Mouse (Mus musculus) neural tube, embryonic 12.5 days (tissue): ENCODE data around the gene Fut1. TPM values are rescaled to one million over a fixed set of nuclear protein-coding genes. Genes with fewer than 3 reads are reported as not detected.
"Not testable (repeated sequence)": the region's sequence is repeated elsewhere in the genome, so short reads cannot be mapped to it uniquely, and the experiment has no call there.

ENCODE experiments used
- ATAC-seq: fragments of 200-750 bp; cut with Nextera tagmentation; 2 replicates; pipeline ENCODE4 v1.8.0; 2017; ENCODE audit warnings: low read depth, mild to moderate bottlenecking, moderate TSS enrichment, moderate library complexity; ENCODE audit not compliant: low FRiP score
- H3K27ac ChIP-seq: fragments of 300-500 bp; sonication (generic); 2 replicates; pipeline ENCODE4 v1.5.1; 2016
- H3K27me3 ChIP-seq: fragments of 300-500 bp; sonication (generic); replicated peaks from 2 replicates; pipeline ENCODE4 v1.6.1; 2016; ENCODE audit warnings: mild to moderate bottlenecking
- H3K36me3 ChIP-seq: fragments of 300-500 bp; sonication (generic); 2 replicates; pipeline ENCODE4 v1.6.1; 2016; ENCODE audit warnings: mild to moderate bottlenecking
- H3K4me1 ChIP-seq: fragments of 300-500 bp; sonication (generic); 2 replicates; pipeline ENCODE4 v1.6.1; 2016
- H3K4me2 ChIP-seq: fragments of 300-500 bp; sonication (generic); replicated peaks from 2 replicates; pipeline ENCODE4 v1.6.1; 2016; ENCODE audit warnings: mild to moderate bottlenecking
- H3K4me3 ChIP-seq: fragments of 300-500 bp; sonication (generic); 2 replicates; pipeline ENCODE4 v1.5.1; 2016
- H3K9ac ChIP-seq: fragments of 300-500 bp; sonication (generic); 2 replicates; pipeline ENCODE4 v1.6.1; 2016; ENCODE audit warnings: mild to moderate bottlenecking
- H3K9me3 ChIP-seq: fragments of 300-500 bp; sonication (generic); 2 replicates; pipeline ENCODE4 v1.6.1; 2016; ENCODE audit warnings: mild to moderate bottlenecking
- WGBS: fragments of 180-500 bp; shearing (Covaris S2); methylation state at CpG from one replicate; pipeline ENCODE4 v1.1.7; 2016; 5-methylcytosine and 5-hydroxymethylcytosine counted together
- polyA plus RNA-seq: library from polyadenylated mRNA; unstranded; fragments of >200 nt; fragmentation: Nextera tagmentation; extraction: Ambion mirVana; gene quantifications from 2 replicates; pipeline ENCODE4 v1.2.1, GENCODE M21; 2016

The Fut1 gene
- polyA plus RNA-seq, 1 experiment from 2014 or later, result not detected

- WGBS, result under 1% methylated on average over 28 of the region's 28 CpGs
- Histone ChIP-seq H3K27ac (peak overlapping the region; percentile 76), H3K9ac (peak overlapping the region; percentile 69), H3K27me3 (no peaks in the 10 kb centered on the region), H3K9me3 (no peaks in the 10 kb centered on the region), H3K4me2 (peak overlapping the region; percentile 72), H3K4me1 (peaks cover 20% of the 10 kb centered on the region), H3K36me3 (no peaks in the 10 kb centered on the region), H3K4me3 (peak overlapping the region; percentile 43)
- peak; percentile 93 for ATAC-seq
Observed at GRCm38 (mm10) chr7:45643441-45644178, 26.5 kb downstream of the Fut1 start.

GRCm38 (mm10) chr7:45644183-45644582 is 27.1 kb downstream of the Fut1 start:
- H3K4me2 ChIP-seq, result peak overlapping the region; percentile 72
- peak overlapping the region; percentile 28 for H3K4me3 ChIP-seq
- peak overlapping the region; percentile 68 for H3K27ac ChIP-seq
- WGBS, result 4% methylated on average over 18 of the region's 18 CpGs
- no peaks in the 10 kb centered on the region for H3K27me3 ChIP-seq
- H3K36me3 ChIP-seq, result no peaks in the 10 kb centered on the region
- H3K9me3 ChIP-seq, result no peaks in the 10 kb centered on the region
- peak overlapping the region; percentile 48; the same call in 1 of the 2 replicates for H3K9ac ChIP-seq
- peaks cover 20% of the 10 kb centered on the region for H3K4me1 ChIP-seq
- peak; percentile 52 for ATAC-seq

GRCm38 (mm10) chr7:45644872-45645590 is 27.9 kb downstream of the Fut1 start:
- H3K4me3 ChIP-seq, result peak overlapping the region; percentile 28
- no peaks in the 10 kb centered on the region for H3K36me3 ChIP-seq
- no peak for ATAC-seq
- H3K27ac ChIP-seq, result peak overlapping the region; percentile 68; the same call in 1 of the 2 replicates
- WGBS, result 63% methylated on average over 6 of the region's 6 CpGs
- H3K4me1 ChIP-seq, result peaks cover 20% of the 10 kb centered on the region
- H3K9ac ChIP-seq, result peak overlapping the region; percentile 48; the same call in 1 of the 2 replicates
- no peaks in the 10 kb centered on the region for H3K27me3 ChIP-seq
- no peaks in the 10 kb centered on the region for H3K9me3 ChIP-seq
- H3K4me2 ChIP-seq, result peak overlapping the region; percentile 72

GRCm38 (mm10) chr7:45645591-45645971 is 28.5 kb downstream of the Fut1 start:
- WGBS, result 71% methylated on average over 7 of the region's 7 CpGs
- no peak overlapping the region for H3K4me3 ChIP-seq
- H3K9me3 ChIP-seq, result no peaks in the 10 kb centered on the region

GRCm38 (mm10) chr7:45646671-45647070 is 29.6 kb downstream of the Fut1 start:
- H3K27me3 ChIP-seq, result no peaks in the 10 kb centered on the region
- H3K27ac ChIP-seq, result no peak overlapping the region
- WGBS, result 81% methylated on average over 4 of the region's 4 CpGs
- no peak for ATAC-seq
- no peaks in the 10 kb centered on the region for H3K9me3 ChIP-seq
- no peak overlapping the region for H3K9ac ChIP-seq
- H3K4me1 ChIP-seq, result peaks cover 20% of the 10 kb centered on the region
- no peak overlapping the region for H3K4me2 ChIP-seq
- no peaks in the 10 kb centered on the region for H3K36me3 ChIP-seq
- no peak overlapping the region for H3K4me3 ChIP-seq

More at GRCm38 (mm10) chr7:45645591-45645971, 28.5 kb downstream of the Fut1 start:
- Histone ChIP-seq H3K27me3 (no peaks in the 10 kb centered on the region), H3K36me3 (no peaks in the 10 kb centered on the region), H3K4me1 (peaks cover 20% of the 10 kb centered on the region), H3K27ac (no peak overlapping the region), H3K9ac (no peak overlapping the region), H3K4me2 (no peak overlapping the region)
- ATAC-seq, result no peak

GRCm38 (mm10) chr7:45649351-45649750 is 32.3 kb downstream of the Fut1 start:
- H3K27me3 ChIP-seq, result no peaks in the 10 kb centered on the region
- 85% methylated on average over 8 of the region's 8 CpGs for whole genome bisulfite sequencing
- peaks cover 8% of the 10 kb centered on the region for H3K4me1 ChIP-seq
- no peak overlapping the region for H3K4me3 ChIP-seq
- no peak overlapping the region for H3K27ac ChIP-seq
- no peak for ATAC-seq
- no peaks in the 10 kb centered on the region for H3K36me3 ChIP-seq
- no peak overlapping the region for H3K4me2 ChIP-seq
- H3K9me3 ChIP-seq, result no peaks in the 10 kb centered on the region
- no peak overlapping the region for H3K9ac ChIP-seq

GRCm38 (mm10) chr7:45650484-45650883 is 33.4 kb downstream of the Fut1 start:
- H3K27ac ChIP-seq, H3K4me3 ChIP-seq, H3K4me1 ChIP-seq, H3K36me3 ChIP-seq, H3K27me3 ChIP-seq, H3K4me2 ChIP-seq, H3K9me3 ChIP-seq, ATAC-seq, H3K9ac ChIP-seq: not testable (repeated sequence)
- 93% methylated on average over 20 of the region's 20 CpGs for WGBS

- no peaks in the 10 kb centered on the region for H3K4me1 ChIP-seq
- no peaks in the 10 kb centered on the region for H3K27me3 ChIP-seq
- peak overlapping the region; percentile 39 for H3K4me2 ChIP-seq
- H3K9ac ChIP-seq, result no peak overlapping the region
- no peaks in the 10 kb centered on the region for H3K36me3 ChIP-seq
- no peaks in the 10 kb centered on the region for H3K9me3 ChIP-seq
- H3K27ac ChIP-seq, result no peak overlapping the region
- ATAC-seq, result no peak
- no peak overlapping the region for H3K4me3 ChIP-seq
- WGBS, result 38% methylated on average over 17 of the region's 17 CpGs
Observed at GRCm38 (mm10) chr7:45654424-45655047, 37.4 kb downstream of the Fut1 start.

GRCm38 (mm10) chr7:45660746-45661478 is 43.8 kb downstream of the Fut1 start:
- Histone ChIP-seq H3K9ac (no peak overlapping the region), H3K9me3 (no peaks in the 10 kb centered on the region), H3K4me3 (no peak overlapping the region), H3K4me2 (no peak overlapping the region), H3K4me1 (0 out of 2 replicates have a peak, but pooled peaks cover 3% of the 10 kb centered on the region), H3K27me3 (no peaks in the 10 kb centered on the region), H3K36me3 (no peaks in the 10 kb centered on the region), H3K27ac (no peak overlapping the region)
- 88% methylated on average over 11 of the region's 11 CpGs for WGBS
- ATAC-seq, result no peak

GRCm38 (mm10) chr7:45661702-45662101 is 44.6 kb downstream of the Fut1 start:
- WGBS, result 88% methylated on average over 6 of the region's 6 CpGs
- H3K9me3 ChIP-seq, H3K4me1 ChIP-seq, H3K9ac ChIP-seq, H3K4me3 ChIP-seq, H3K36me3 ChIP-seq, ATAC-seq, H3K27ac ChIP-seq, H3K4me2 ChIP-seq, H3K27me3 ChIP-seq: not testable (repeated sequence)

- Histone ChIP-seq H3K4me2 (no peak overlapping the region), H3K9me3 (no peaks in the 10 kb centered on the region), H3K4me1 (0 out of 2 replicates have a peak, but pooled peaks cover 3% of the 10 kb centered on the region), H3K9ac (no peak overlapping the region), H3K27me3 (no peaks in the 10 kb centered on the region), H3K27ac (no peak overlapping the region), H3K4me3 (no peak overlapping the region), H3K36me3 (no peaks in the 10 kb centered on the region)
- 67% methylated on average over 13 of the region's 13 CpGs for WGBS
- no peak for ATAC-seq
Observed at GRCm38 (mm10) chr7:45665303-45666138, 48.4 kb downstream of the Fut1 start.
